Mouse (Mus musculus): ENCODE measurements around the gene Ntrk1. TPM values are rescaled to one million over a fixed set of nuclear protein-coding genes. Genes with fewer than 3 reads are reported as not detected.

Ntrk1 gene
- polyA plus RNA-seq, 1 experiment from 2014 or later: 0.97 TPM

DNA sequence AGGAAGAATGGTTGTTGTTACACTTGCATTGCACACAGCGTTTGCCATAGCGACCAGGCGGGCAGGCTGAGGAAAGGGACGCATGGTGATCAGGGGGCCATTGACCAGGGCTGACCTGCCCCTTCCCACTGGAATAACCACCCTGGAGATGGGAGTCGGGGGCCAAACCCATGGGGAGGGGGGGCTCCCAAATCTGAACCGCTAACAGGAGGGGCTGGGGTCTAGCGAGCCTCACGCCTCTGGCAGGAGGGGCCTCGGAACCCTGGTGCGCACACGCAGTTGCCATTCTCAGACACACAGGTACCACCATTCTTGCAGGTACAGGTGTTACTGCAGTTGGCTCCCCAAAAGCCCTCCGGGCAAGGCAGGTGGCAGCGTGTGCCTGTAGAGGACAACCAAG, 41.1 kb downstream of the Ntrk1 start:
- WGBS: 83% methylated on average over 13 of the region's 13 CpGs
- no peak for ATAC-seq (ENCODE audit: insufficient number of reproducible peaks, insufficient read depth, low FRiP score, low read depth)
- Histone ChIP-seq H3K9me3 (ENCODE audit: control insufficient read depth, low read depth, low read length) (no peaks in the 10 kb centered on the region), H3K4me3 (ENCODE audit: low read depth, low read length) (no peak overlapping the region), H3K4me2 (replicated peaks; ENCODE audit: low read depth, low read length) (no peak overlapping the region), H3K36me3 (ENCODE audit: control insufficient read depth, insufficient read depth, low read length) (peaks cover 8% of the 10 kb centered on the region; the same call in 1 of the 2 replicates), H3K9ac (replicated peaks; ENCODE audit: low read depth, low read length) (no peak overlapping the region), H3K4me1 (ENCODE audit: control insufficient read depth, insufficient read depth, low read length) (0 out of 2 replicates have a peak, but pooled peaks cover 2% of the 10 kb centered on the region), H3K27ac (ENCODE audit: low read length) (no peak overlapping the region), H3K27me3 (ENCODE audit: control insufficient read depth, insufficient read depth, low read length) (no peaks in the 10 kb centered on the region)

DNA sequence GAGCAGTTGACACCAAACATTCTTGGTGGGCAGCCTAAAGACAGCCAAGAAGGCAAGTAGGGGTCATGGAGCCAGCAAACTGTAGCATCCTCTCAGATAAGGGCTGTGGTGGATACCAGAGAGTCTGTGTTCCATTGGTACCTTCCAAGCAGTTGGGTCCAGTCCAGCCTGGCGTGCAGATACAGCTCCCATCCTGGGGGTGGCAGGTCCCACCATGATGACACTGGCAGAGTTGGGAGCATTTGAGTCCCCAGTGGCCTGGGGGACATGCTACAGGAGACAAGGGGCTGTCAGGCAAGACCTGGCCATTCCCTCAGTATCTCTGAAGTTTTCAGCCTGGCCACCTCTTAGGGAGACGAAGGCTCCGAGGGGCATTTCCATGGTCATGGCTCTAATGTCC, 42.4 kb downstream of the Ntrk1 start:
- Histone ChIP-seq H3K4me1 (ENCODE audit: control insufficient read depth, insufficient read depth, low read length) (peaks cover 2% of the 10 kb centered on the region; the same call in 1 of the 2 replicates), H3K4me2 (replicated peaks; ENCODE audit: low read depth, low read length) (no peak overlapping the region), H3K27ac (ENCODE audit: low read length) (no peak overlapping the region), H3K27me3 (ENCODE audit: control insufficient read depth, insufficient read depth, low read length) (no peaks in the 10 kb centered on the region), H3K36me3 (ENCODE audit: control insufficient read depth, insufficient read depth, low read length) (peaks cover 8% of the 10 kb centered on the region; the same call in 1 of the 2 replicates), H3K9me3 (ENCODE audit: control insufficient read depth, low read depth, low read length) (no peaks in the 10 kb centered on the region), H3K4me3 (ENCODE audit: low read depth, low read length) (no peak overlapping the region), H3K9ac (replicated peaks; ENCODE audit: low read depth, low read length) (no peak overlapping the region)
- WGBS: 87% methylated on average over 3 of the region's 3 CpGs
- ATAC-seq (ENCODE audit: insufficient number of reproducible peaks, insufficient read depth, low FRiP score, low read depth): no peak

DNA sequence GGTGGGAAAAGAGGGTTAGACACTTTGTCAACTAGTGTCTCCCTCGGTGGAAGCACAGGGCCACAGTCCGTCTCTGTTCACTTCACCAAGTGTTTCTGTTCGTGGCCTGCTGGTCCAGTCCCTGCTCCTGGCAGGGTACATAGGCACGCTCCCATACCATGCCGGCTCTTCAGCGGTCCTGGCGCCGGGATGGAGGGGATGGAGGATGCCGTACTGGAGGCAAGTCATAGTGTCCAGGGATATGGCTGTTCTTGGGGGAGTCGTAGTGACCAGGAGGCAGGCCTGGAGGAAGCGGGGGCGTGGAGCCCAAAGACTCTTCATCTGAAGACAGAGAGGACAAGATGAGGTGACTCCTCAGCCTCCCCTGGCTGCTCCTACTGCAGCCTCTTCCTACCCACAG, 45.0 kb downstream of the Ntrk1 start:
- H3K4me3 ChIP-seq (ENCODE audit: low read depth, low read length): no peak overlapping the region
- no peak overlapping the region for H3K4me2 ChIP-seq (replicated peaks; ENCODE audit: low read depth, low read length)
- H3K9ac ChIP-seq (replicated peaks; ENCODE audit: low read depth, low read length): no peak overlapping the region
- no peaks in the 10 kb centered on the region for H3K27me3 ChIP-seq (ENCODE audit: control insufficient read depth, insufficient read depth, low read length)
- H3K9me3 ChIP-seq (ENCODE audit: control insufficient read depth, low read depth, low read length): no peaks in the 10 kb centered on the region
- H3K27ac ChIP-seq (ENCODE audit: low read length): no peak overlapping the region
- 89% methylated on average over 12 of the region's 12 CpGs for WGBS
- H3K4me1 ChIP-seq (ENCODE audit: control insufficient read depth, insufficient read depth, low read length): peaks cover 12% of the 10 kb centered on the region
- H3K36me3 ChIP-seq (ENCODE audit: control insufficient read depth, insufficient read depth, low read length): peaks cover 8% of the 10 kb centered on the region; the same call in 1 of the 2 replicates
- ATAC-seq (ENCODE audit: insufficient number of reproducible peaks, insufficient read depth, low FRiP score, low read depth): no peak

DNA sequence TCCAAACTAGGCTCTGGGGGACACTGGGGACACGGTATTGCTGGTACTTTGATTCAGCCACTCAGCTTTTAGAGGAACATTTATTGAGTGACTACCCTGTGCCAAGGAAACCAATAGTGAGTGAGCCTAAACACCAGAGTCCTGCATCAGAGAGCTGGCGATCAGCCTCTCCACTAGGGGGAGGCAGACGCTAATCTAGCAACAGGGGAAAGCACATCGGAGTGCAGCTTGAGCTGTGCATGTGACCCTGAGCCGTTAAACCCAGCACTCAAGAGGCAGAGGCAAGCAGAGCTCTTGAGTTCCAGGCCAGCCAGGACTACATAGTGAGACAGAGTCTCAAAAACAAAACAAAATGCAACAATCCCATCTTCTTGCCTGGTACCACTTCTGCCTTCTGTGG, 45.9 kb downstream of the Ntrk1 start:
- no peak for ATAC-seq (ENCODE audit: insufficient number of reproducible peaks, insufficient read depth, low FRiP score, low read depth)
- no peak overlapping the region for H3K4me2 ChIP-seq (replicated peaks; ENCODE audit: low read depth, low read length)
- WGBS: 21% methylated on average over 5 of the region's 5 CpGs

DNA sequence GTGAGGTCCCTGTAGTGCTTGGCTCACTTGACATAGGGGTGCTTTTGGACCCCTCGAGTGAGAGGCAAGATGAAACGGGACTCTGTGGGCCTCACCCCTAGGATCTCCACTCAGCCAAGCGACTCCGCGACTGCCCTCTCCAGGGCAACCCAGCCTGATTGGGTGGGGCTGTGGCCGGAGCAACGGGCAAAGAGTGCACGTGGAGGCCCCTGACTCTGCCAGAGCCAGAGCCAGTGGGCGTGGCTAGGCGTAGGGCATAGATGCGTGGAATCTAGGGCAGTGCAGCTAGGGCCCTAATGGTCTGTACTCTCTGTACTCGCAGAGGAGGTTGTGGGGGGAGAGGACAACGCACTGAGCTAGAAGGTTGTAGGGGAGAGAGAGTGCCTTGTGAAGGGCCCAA, 46.5 kb downstream of the Ntrk1 start, which contains the start of gene Lrrc71:
Gene Lrrc71 (minus strand): TSS at position 195 of the 400 bp plus-strand sequence.
- H3K4me2 ChIP-seq (replicated peaks; ENCODE audit: low read depth, low read length): no peak within 1 kb of the TSS
- peaks cover 16% of the 10 kb centered on the region for H3K4me1 ChIP-seq (ENCODE audit: control insufficient read depth, insufficient read depth, low read length)

More for the DNA sequence above, 45.9 kb downstream of the Ntrk1 start:
- peaks cover 8% of the 10 kb centered on the region; the same call in 1 of the 2 replicates for H3K36me3 ChIP-seq (ENCODE audit: control insufficient read depth, insufficient read depth, low read length)
- H3K4me3 ChIP-seq (ENCODE audit: low read depth, low read length): no peak overlapping the region
- peaks cover 16% of the 10 kb centered on the region for H3K4me1 ChIP-seq (ENCODE audit: control insufficient read depth, insufficient read depth, low read length)
- no peak overlapping the region for H3K27ac ChIP-seq (ENCODE audit: low read length)
- no peak overlapping the region for H3K9ac ChIP-seq (replicated peaks; ENCODE audit: low read depth, low read length)
- no peaks in the 10 kb centered on the region for H3K27me3 ChIP-seq (ENCODE audit: control insufficient read depth, insufficient read depth, low read length)
- H3K9me3 ChIP-seq (ENCODE audit: control insufficient read depth, low read depth, low read length): no peaks in the 10 kb centered on the region

DNA sequence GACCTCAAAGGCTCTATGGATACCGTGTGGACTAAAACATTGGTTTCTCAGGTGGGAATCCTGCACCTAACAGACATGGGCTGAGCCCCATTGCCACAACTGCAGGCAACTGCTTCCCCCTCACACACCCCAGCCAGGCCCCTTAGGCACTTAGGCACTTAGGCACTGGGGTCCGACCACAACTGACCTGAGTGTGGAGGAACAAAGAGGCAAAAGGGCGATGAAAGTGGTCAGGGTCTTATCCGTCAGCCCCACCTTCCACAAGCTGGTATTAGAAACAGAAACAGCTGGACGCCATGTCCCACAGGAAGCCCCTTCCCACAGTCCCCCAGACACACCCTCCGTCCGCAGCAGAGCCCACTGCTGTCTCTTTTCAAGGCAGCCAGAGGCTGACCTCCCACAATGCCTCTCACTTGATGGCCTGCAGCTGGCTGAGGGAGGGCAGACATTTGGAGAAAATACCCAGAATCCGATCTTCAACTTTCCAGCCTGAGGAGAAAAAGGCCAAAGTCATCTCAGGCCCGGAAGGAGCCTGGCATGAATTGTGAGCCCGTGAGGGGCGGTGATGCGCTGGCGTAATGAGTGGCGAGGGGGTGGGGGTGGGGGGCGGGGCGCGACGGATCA, 49.8 kb downstream of the Ntrk1 start:
- H3K27me3 ChIP-seq (ENCODE audit: control insufficient read depth, insufficient read depth, low read length): no peaks in the 10 kb centered on the region
- ATAC-seq (ENCODE audit: insufficient number of reproducible peaks, insufficient read depth, low FRiP score, low read depth): peak; percentile 40; the same call in 1 of the 2 replicates
- H3K36me3 ChIP-seq (ENCODE audit: control insufficient read depth, insufficient read depth, low read length): no peaks in the 10 kb centered on the region
- H3K9ac ChIP-seq (replicated peaks; ENCODE audit: low read depth, low read length): no peak overlapping the region
- 19% methylated on average over 18 of the region's 18 CpGs for WGBS
- no peak overlapping the region for H3K4me3 ChIP-seq (ENCODE audit: low read depth, low read length)
- H3K27ac ChIP-seq (ENCODE audit: low read length): peak overlapping the region; percentile 81
- H3K4me1 ChIP-seq (ENCODE audit: control insufficient read depth, insufficient read depth, low read length): peaks cover 19% of the 10 kb centered on the region
- H3K4me2 ChIP-seq (replicated peaks; ENCODE audit: low read depth, low read length): peak overlapping the region; percentile 33
- H3K9me3 ChIP-seq (ENCODE audit: control insufficient read depth, low read depth, low read length): no peaks in the 10 kb centered on the region

More for the DNA sequence above, 46.5 kb downstream of the Ntrk1 start, which contains the start of gene Lrrc71:
- Histone ChIP-seq H3K27me3 (ENCODE audit: control insufficient read depth, insufficient read depth, low read length) (no peaks in the 10 kb centered on the region), H3K36me3 (ENCODE audit: control insufficient read depth, insufficient read depth, low read length) (peaks cover 8% of the 10 kb centered on the region; the same call in 1 of the 2 replicates), H3K4me3 (ENCODE audit: low read depth, low read length) (no peak within 1 kb of the TSS), H3K9me3 (ENCODE audit: control insufficient read depth, low read depth, low read length) (no peaks in the 10 kb centered on the region), H3K9ac (replicated peaks; ENCODE audit: low read depth, low read length) (no peak within 1 kb of the TSS), H3K27ac (ENCODE audit: low read length) (no peak within 1 kb of the TSS)
- WGBS: 45% methylated on average over 13 of the region's 13 CpGs
- no peak for ATAC-seq (ENCODE audit: insufficient number of reproducible peaks, insufficient read depth, low FRiP score, low read depth)

DNA sequence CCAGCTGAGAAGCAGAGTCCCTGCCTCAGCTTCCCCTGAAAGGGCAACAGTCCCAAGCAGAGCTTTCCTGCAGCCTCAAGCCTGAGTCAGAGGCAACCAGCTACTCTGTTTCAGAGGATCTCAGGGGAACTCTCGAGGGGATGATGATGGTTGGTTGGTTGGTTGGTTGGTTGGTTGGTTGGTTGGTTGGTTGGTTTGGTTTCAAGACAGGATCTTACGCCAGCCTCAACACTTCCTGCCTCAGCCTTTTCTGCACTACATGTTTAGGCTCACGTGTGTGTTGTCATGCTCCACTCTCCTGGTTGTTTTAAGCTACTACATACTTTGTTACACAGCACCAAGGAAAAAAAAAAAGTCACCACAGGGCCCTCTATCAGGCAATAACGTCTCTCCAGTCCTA, 51.0 kb downstream of the Ntrk1 start:
- ATAC-seq (ENCODE audit: insufficient number of reproducible peaks, insufficient read depth, low FRiP score, low read depth): no peak
- no peak overlapping the region for H3K4me3 ChIP-seq (ENCODE audit: low read depth, low read length)
- H3K9me3 ChIP-seq (ENCODE audit: control insufficient read depth, low read depth, low read length): no peaks in the 10 kb centered on the region
- no peaks in the 10 kb centered on the region for H3K27me3 ChIP-seq (ENCODE audit: control insufficient read depth, insufficient read depth, low read length)
- no peak overlapping the region for H3K4me2 ChIP-seq (replicated peaks; ENCODE audit: low read depth, low read length)
- H3K4me1 ChIP-seq (ENCODE audit: control insufficient read depth, insufficient read depth, low read length): peaks cover 19% of the 10 kb centered on the region
- H3K9ac ChIP-seq (replicated peaks; ENCODE audit: low read depth, low read length): no peak overlapping the region
- no peaks in the 10 kb centered on the region; the same call in 1 of the 2 replicates for H3K36me3 ChIP-seq (ENCODE audit: control insufficient read depth, insufficient read depth, low read length)
- 88% methylated on average over 4 of the region's 4 CpGs for WGBS
- peak overlapping the region; percentile 81; the same call in 1 of the 2 replicates for H3K27ac ChIP-seq (ENCODE audit: low read length)

DNA sequence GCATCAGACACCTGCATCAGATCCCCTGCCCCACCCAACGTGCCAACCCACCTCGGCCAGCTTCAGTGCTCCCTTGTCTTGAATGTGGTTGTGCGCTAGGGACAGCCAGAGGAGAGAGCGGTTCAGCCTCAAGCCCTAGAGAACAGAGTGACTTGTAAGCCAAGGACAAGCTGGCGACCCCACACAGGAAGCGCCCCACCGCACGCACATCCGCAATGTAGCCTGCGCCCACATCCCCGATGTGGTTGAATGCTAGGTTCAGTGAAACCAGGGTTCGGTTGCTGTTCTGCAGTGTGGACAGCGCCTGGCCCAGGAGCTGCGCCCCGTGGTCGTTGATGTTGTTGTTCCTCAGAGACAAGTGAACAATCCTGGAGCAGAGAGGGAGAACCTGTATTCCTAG, 52.2 kb downstream of the Ntrk1 start:
- no peak overlapping the region for H3K9ac ChIP-seq (replicated peaks; ENCODE audit: low read depth, low read length)
- 85% methylated on average over 16 of the region's 16 CpGs for WGBS
- peaks cover 17% of the 10 kb centered on the region for H3K4me1 ChIP-seq (ENCODE audit: control insufficient read depth, insufficient read depth, low read length)
- H3K9me3 ChIP-seq (ENCODE audit: control insufficient read depth, low read depth, low read length): no peaks in the 10 kb centered on the region
- no peak overlapping the region for H3K4me2 ChIP-seq (replicated peaks; ENCODE audit: low read depth, low read length)
- no peak overlapping the region for H3K27ac ChIP-seq (ENCODE audit: low read length)
- peaks cover 10% of the 10 kb centered on the region for H3K36me3 ChIP-seq (ENCODE audit: control insufficient read depth, insufficient read depth, low read length)
- H3K27me3 ChIP-seq (ENCODE audit: control insufficient read depth, insufficient read depth, low read length): no peaks in the 10 kb centered on the region
- ATAC-seq (ENCODE audit: insufficient number of reproducible peaks, insufficient read depth, low FRiP score, low read depth): no peak
- H3K4me3 ChIP-seq (ENCODE audit: low read depth, low read length): no peak overlapping the region

All from stomach, embryonic 14.5 days (tissue).